Mouse (Mus musculus) myocyte (in vitro differentiated cells): Measurements from ENCODE around the gene Gpr157. TPM values are rescaled to one million over a fixed set of nuclear protein-coding genes. Genes with fewer than 3 reads are reported as not detected.

Experiments
- H3K27me3 ChIP-seq: one replicate; pipeline ENCODE4 v1.6.1; 2011; ENCODE audit not compliant: control insufficient read depth, insufficient read depth, insufficient read length
- H3K36me3 ChIP-seq: one replicate; pipeline ENCODE4 v1.6.1; 2011; ENCODE audit not compliant: control insufficient read depth, insufficient read depth
- H3K4me2 ChIP-seq: one replicate; pipeline ENCODE4 v1.6.1; 2011; ENCODE audit warnings: low read depth, control low read depth
- H3K4me3 ChIP-seq: one replicate; pipeline ENCODE4 v1.5.1; 2011; ENCODE audit warnings: mild to moderate bottlenecking, control low read depth, moderate library complexity
- H3K79me2 ChIP-seq: one replicate; pipeline ENCODE4 v1.6.1; 2011; ENCODE audit not compliant: control insufficient read depth, insufficient read depth
- H3ac ChIP-seq: one replicate; pipeline ENCODE4 v1.6.1; 2011; ENCODE audit not compliant: control insufficient read depth, insufficient read length
- CEBPB ChIP-seq: IDR thresholded peaks from 2 replicates; pipeline ENCODE4 v1.6.1; 2011; ENCODE audit warnings: mild to moderate bottlenecking, moderate library complexity; ENCODE audit not compliant: poor library complexity, insufficient read depth, severe bottlenecking
- E2F4 ChIP-seq: IDR thresholded peaks from one replicate; pipeline ENCODE4 v1.6.1; 2011; ENCODE audit warnings: mild to moderate bottlenecking, control low read depth, moderate library complexity; ENCODE audit not compliant: insufficient read depth
- MAX ChIP-seq: IDR thresholded peaks from one replicate; pipeline ENCODE4 v1.6.1; 2011; ENCODE audit warnings: low read depth, mild to moderate bottlenecking, control low read depth
- MYOD1 ChIP-seq, 3 experiments: IDR thresholded peaks; one replicate each; pipeline ENCODE4 v1.6.1; 2011; ENCODE audit warnings: control low read depth in 2 of 3, low read depth in 2 of 3, mild to moderate bottlenecking in 2 of 3, moderate library complexity in 1 of 3; ENCODE audit not compliant: insufficient read length in 2 of 3, control insufficient read depth in 1 of 3
- MYOG ChIP-seq, 3 experiments: IDR thresholded peaks; one replicate each; pipeline ENCODE4 v1.6.1; 2011; ENCODE audit warnings: control low read depth in 2 of 3, low read depth in 2 of 3, mild to moderate bottlenecking in 2 of 3; ENCODE audit not compliant: insufficient read length in 2 of 3, control insufficient read depth in 1 of 3, insufficient read depth in 1 of 3
- POLR2A ChIP-seq: IDR thresholded peaks from one replicate; pipeline ENCODE4 v1.6.1; 2011; ENCODE audit warnings: low read depth, mild to moderate bottlenecking, control low read depth, moderate library complexity; ENCODE audit not compliant: insufficient read length
- POLR2AphosphoS2 ChIP-seq: IDR thresholded peaks from one replicate; pipeline ENCODE4 v1.6.1; 2011; ENCODE audit warnings: low read depth, control low read depth; ENCODE audit not compliant: insufficient read length
- REST ChIP-seq: IDR thresholded peaks from one replicate; pipeline ENCODE4 v1.6.1; 2011; ENCODE audit warnings: mild to moderate bottlenecking, control low read depth, moderate library complexity; ENCODE audit not compliant: insufficient read depth, insufficient read length
- SRF ChIP-seq: IDR thresholded peaks from one replicate; pipeline ENCODE4 v1.6.1; 2011; ENCODE audit warnings: low read depth; ENCODE audit not compliant: control insufficient read depth, insufficient read length
- TCF12 ChIP-seq: IDR thresholded peaks from one replicate; pipeline ENCODE4 v1.6.1; 2011; ENCODE audit warnings: mild to moderate bottlenecking, control low read depth; ENCODE audit not compliant: poor library complexity, insufficient read depth, severe bottlenecking
- TCF3 ChIP-seq: IDR thresholded peaks from one replicate; pipeline ENCODE4 v1.6.1; 2011; ENCODE audit warnings: low read depth, control low read depth; ENCODE audit not compliant: insufficient read length
- USF1 ChIP-seq: IDR thresholded peaks from one replicate; pipeline ENCODE4 v1.6.1; 2011; ENCODE audit warnings: low read depth, mild to moderate bottlenecking, control low read depth, moderate library complexity
- polyA plus RNA-seq: library from polyadenylated mRNA; unstranded; fragments of >200 nt; fragmentation: generic; extraction: Trizol; gene quantifications from one replicate; pipeline ENCODE4 v1.2.1, GENCODE M21; 2012; ENCODE audit warnings: missing spikeins

Gpr157 gene
- polyA plus RNA-seq, 1 experiment: 1.6 TPM

- H3K4me2 ChIP-seq: peak overlapping the region; percentile 37
- H3K79me2 ChIP-seq: no peaks in the 10 kb centered on the region
- peak overlapping the region; percentile 26 for H3K4me3 ChIP-seq
- peak overlapping the region; percentile 37 for H3ac ChIP-seq
- no peaks in the 10 kb centered on the region for H3K27me3 ChIP-seq
- no peaks in the 10 kb centered on the region for H3K36me3 ChIP-seq
- TF ChIP-seq REST (no peak), POLR2A (peak; percentile 39)
These were observed 364 bp upstream of the Gpr157 start for GRCm38 (mm10) chr4:150086841-150087160.

DNA sequence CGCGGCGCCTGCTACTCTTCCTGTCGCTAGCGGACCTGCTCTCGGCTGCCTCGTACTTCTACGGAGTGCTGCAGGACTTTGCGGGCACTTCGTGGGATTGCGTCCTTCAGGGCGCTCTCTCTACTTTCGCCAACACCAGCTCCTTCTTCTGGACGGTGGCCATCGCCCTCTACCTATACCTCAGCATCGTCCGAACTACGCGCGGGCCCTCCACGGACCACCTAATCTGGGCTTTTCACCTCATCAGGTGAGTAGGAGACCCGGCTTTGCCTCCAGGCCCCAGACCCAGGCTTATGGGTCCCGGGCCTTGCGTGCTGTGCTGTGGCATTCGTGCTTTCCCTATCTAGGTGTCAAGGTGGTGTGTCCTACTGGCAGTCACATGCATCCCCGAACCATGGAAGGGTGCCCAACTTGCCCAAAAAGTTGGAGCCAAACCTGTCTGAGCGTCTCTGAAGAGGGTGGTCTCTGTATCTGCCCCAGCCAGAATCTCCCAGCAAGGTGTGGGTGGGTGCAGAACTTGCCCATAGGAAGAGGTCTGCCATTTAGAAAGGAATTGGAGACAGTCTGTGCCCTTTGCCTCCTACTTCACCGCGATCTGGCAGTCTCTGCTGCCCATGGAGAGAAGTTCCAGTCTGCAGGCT is 845 bp downstream of the Gpr157 start:
- no peaks in the 10 kb centered on the region for H3K79me2 ChIP-seq
- TF ChIP-seq TCF12 (no peak), SRF (no peak), E2F4 (no peak), MYOD1 (IDR thresholded peaks at IDR 0.05; ENCODE audit: control insufficient read depth in 1 of 3, insufficient read length in 2 of 3, low read depth in 2 of 3) (no peak), USF1 (no peak), POLR2AphosphoS2 (no peak), TCF3 (no peak), POLR2A (no peak), MAX (no peak), CEBPB (no peak), REST (no peak), MYOG (IDR thresholded peaks at IDR 0.05; ENCODE audit: control insufficient read depth in 1 of 3, insufficient read depth in 1 of 3, insufficient read length in 2 of 3, low read depth in 2 of 3) (no peak)
- no peaks in the 10 kb centered on the region for H3K27me3 ChIP-seq
- H3ac ChIP-seq: peak overlapping the region; percentile 37
- no peaks in the 10 kb centered on the region for H3K36me3 ChIP-seq
- peak overlapping the region; percentile 26 for H3K4me3 ChIP-seq
- peak overlapping the region; percentile 85 for H3K4me2 ChIP-seq

GRCm38 (mm10) chr4:150089121-150089520 is 2.0 kb downstream of the Gpr157 start:
- Histone ChIP-seq H3ac (no peak overlapping the region), H3K36me3 (no peaks in the 10 kb centered on the region), H3K4me2 (peak overlapping the region; percentile 41), H3K79me2 (no peaks in the 10 kb centered on the region), H3K27me3 (no peaks in the 10 kb centered on the region), H3K4me3 (no peak overlapping the region)
- TF ChIP-seq TCF3 (no peak), POLR2A (no peak), CEBPB (no peak), TCF12 (no peak), E2F4 (no peak), REST (no peak), MYOD1 (IDR thresholded peaks at IDR 0.05; ENCODE audit: control insufficient read depth in 1 of 3, insufficient read length in 2 of 3, low read depth in 2 of 3) (no peak), USF1 (no peak), MAX (no peak), SRF (no peak), MYOG (IDR thresholded peaks at IDR 0.05; ENCODE audit: control insufficient read depth in 1 of 3, insufficient read depth in 1 of 3, insufficient read length in 2 of 3, low read depth in 2 of 3) (no peak), POLR2AphosphoS2 (no peak)

- Histone ChIP-seq H3K4me3 (no peak overlapping the region), H3K36me3 (no peaks in the 10 kb centered on the region), H3K27me3 (no peaks in the 10 kb centered on the region), H3K79me2 (no peaks in the 10 kb centered on the region), H3ac (no peak overlapping the region), H3K4me2 (no peak overlapping the region)
- TF ChIP-seq TCF12 (no peak), USF1 (no peak), CEBPB (no peak), MAX (no peak), TCF3 (no peak), POLR2AphosphoS2 (no peak), E2F4 (no peak), SRF (no peak), MYOG (IDR thresholded peaks at IDR 0.05; ENCODE audit: control insufficient read depth in 1 of 3, insufficient read depth in 1 of 3, insufficient read length in 2 of 3, low read depth in 2 of 3) (no peak), REST (no peak), MYOD1 (IDR thresholded peaks at IDR 0.05; ENCODE audit: control insufficient read depth in 1 of 3, insufficient read length in 2 of 3, low read depth in 2 of 3) (no peak)
These were observed 4.9 kb downstream of the Gpr157 start for GRCm38 (mm10) chr4:150091887-150092582.

GRCm38 (mm10) chr4:150092583-150092902 is 5.4 kb downstream of the Gpr157 start:
- Histone ChIP-seq H3K79me2 (no peaks in the 10 kb centered on the region), H3K36me3 (no peaks in the 10 kb centered on the region), H3K4me2 (no peak overlapping the region), H3K4me3 (no peak overlapping the region), H3K27me3 (no peaks in the 10 kb centered on the region), H3ac (no peak overlapping the region)
- TF ChIP-seq USF1 (no peak), MYOD1 (IDR thresholded peaks at IDR 0.05; ENCODE audit: control insufficient read depth in 1 of 3, insufficient read length in 2 of 3, low read depth in 2 of 3) (no peak), CEBPB (no peak), POLR2AphosphoS2 (no peak), MYOG (IDR thresholded peaks at IDR 0.05; ENCODE audit: control insufficient read depth in 1 of 3, insufficient read depth in 1 of 3, insufficient read length in 2 of 3, low read depth in 2 of 3) (no peak), POLR2A (no peak), TCF3 (no peak), REST (no peak), MAX (no peak), E2F4 (no peak), SRF (no peak)
